Mouse (Mus musculus) NIH3T3 (cell line): ENCODE results near the gene Mapk3.

Experiments
- DNase-seq: peaks from one replicate; pipeline ENCODE4 v3.0.0-alpha.2; 2012; ENCODE audit warnings: low read depth

Mapk3 gene

DNA sequence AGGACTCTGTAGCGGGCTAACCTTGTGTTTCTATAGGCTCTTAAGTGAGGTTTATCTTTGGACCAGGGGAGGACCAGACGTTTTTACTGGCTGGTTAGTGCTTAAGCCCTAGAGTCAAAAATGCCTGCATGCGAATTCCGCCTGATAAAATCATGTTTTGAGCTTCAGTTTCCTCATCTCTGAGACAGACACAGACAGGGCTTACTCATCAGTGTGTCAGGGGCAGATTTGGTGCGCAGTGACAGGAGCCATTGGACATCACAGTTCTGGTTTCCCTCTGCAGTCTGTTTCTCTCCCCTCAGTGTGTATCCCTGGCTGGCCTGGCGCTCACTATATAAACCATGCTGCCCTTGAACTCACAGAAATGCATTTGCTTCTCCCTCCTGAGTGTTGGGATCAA lies 43.8 kb downstream of the Mapk3 start:
- DNase-seq: no peak

- no peak for DNase-seq
Observed at GRCm38 (mm10) chr7:126803751-126804150, 44.4 kb downstream of the Mapk3 start.

DNA sequence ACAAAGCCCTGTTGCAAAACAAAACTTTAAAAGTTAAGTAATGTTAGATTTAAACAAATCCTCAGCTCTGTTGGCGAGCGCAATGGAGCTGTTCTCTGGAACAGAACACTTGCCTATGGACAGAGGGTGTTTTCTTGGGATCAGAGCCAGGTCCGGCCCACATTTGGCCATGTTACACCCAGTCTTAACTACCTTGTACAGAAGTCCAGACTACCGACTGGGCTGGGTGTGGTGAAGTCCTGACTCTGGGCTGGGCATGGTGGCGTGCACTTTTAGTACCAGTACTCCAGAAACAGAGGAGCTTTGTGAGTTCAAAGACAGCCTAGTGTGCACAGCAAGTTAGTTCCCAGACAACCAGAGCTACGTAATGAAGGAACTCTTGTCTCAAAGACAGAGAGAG lies 47.6 kb downstream of the Mapk3 start:
- DNase-seq: peak; percentile 85

DNA sequence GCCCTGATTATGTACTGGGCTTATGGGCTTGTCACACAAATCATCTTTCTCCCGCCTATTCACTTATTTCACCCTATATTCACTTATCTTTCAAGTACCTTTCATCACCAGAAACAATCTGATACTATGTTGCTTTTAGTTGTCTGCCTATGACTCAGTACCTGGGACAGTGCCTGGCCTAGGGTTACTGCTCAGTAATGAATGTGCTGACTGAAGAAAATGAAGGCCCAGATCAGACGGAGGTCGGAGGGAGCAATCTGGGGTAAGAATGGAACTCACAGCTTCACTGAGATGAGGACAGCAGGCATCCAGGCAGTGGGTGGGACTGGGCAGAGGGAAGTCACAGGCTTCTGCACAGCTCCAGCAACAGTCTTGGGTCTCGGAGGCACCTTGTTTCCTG lies 48.0 kb downstream of the Mapk3 start:
- peak; percentile 80 for DNase-seq

- peak; percentile 91 for DNase-seq
Observed at GRCm38 (mm10) chr7:126808703-126809455, 49.5 kb downstream of the Mapk3 start.

DNA sequence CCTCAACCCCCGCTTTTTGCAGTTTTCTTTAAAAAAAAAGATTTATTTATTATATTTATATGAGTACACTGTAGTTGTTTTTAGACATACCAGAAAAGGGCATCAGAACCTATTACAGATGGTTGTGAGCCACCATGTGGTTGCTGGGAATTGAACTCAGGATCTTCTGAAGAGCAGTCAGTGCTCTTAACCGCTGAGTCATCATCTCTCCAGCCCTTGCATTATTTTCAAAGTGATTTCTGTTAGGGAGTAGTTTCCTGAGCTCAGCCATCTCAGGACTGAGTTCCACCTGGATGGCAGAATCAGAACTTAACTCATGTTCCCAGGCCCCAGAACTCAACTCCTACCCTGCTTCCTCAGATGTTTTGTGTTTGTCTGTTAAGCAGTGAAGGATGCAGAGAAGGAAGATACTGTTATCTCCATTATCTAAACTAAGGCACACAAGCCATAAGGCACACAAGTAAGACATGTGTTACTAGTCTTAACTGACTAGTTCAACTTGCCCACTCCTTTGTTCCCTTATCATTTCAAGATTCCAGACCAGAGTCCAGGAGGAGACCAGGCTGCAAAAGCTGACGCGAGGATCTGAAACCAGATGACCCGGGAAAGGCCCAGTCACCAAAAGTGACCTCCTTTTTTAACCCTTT lies 50.4 kb downstream of the Mapk3 start:
- DNase-seq: no peak
